Mouse (Mus musculus): ENCODE data around the gene Ebi3. TPM values are rescaled to one million over a fixed set of nuclear protein-coding genes. Genes with fewer than 3 reads are reported as not detected.
A peak's percentile ranks its signal among the peaks of the same experiment; 100 is the strongest.
"Not testable (repeated sequence)": the region's sequence is repeated elsewhere in the genome, so short reads cannot be mapped to it uniquely, and the experiment has no call there.

Gene Ebi3
- total RNA-seq (2021): 1 to 10 TPM in 1 of 2 experiments, under 1 TPM in 1; 0.66 to 1.2 TPM
- 4.7 and 5.8 TPM in 2 replicates for polyA plus RNA-seq (2012; rRNA removed)
- long read RNA-seq: 0 reads

DNA sequence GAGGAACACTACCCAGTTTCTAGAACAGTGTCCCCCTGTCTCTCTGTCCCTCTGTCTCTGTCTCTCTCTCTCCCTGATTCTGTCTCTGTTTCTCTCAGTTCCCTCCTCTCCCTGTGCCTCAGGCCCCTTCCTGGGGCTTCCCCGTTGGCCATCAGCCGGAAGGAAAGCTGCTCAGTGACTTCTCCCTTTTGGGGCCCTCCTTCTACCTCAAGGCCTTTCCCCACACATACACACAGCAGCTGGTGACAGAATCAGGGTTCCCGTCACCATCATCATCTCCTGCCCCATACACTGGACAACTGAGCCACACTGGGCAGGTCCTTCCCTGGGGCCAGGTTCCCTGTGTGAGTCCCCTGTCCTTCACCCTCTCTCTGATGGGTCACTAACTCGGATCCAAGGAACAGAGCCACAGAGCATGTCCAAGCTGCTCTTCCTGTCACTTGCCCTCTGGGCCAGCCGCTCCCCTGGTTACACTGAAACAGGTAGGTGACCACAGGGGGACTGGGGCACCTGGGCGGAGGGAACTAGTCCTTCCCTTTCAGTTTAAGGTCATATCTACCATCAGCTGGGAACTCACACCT, at the start of gene Ebi3:
Ebi3 (plus strand) TSS at position 194 of the 581 bp plus-strand sequence.
- no peak for DNase-seq

DNA sequence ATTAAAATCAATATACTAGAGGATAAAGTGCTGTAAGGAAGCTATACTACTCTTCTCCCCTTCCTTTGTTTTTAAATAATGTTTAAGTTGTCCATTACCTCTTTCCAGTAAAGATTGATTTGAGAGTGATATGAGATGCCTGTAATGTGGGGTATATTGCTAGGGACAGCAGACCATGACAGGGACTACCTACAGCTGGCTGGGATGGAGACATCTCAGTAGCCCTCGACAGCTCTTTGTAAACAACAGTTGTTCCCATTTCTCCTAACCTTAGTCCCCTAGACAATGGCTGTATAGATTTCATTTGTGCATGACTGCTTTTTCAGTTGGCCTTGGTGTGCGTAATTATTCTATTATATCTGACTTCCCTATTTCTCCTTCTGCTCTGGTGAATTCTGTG, 49.4 kb upstream of the Ebi3 start:
- no peak for DNase-seq

DNA sequence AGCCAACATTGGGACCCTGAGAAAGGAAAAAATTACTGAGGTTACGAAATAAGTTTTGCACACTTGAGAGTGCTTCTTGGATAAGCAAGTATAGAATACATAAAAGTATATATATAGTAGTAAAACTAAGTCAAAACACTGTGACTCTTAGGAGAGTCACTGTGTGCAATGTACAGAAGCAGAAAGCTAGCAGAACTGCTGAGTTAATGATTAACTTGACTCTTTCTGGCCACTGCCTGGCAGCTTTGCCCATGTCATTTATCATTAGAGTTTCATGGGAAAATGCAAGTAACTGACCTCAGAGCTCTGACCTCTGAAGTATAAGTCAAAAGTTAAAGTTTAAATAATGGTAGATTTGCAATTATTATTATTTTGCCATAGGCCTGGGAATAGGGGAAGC, 48.8 kb upstream of the Ebi3 start:
- DNase-seq: no peak

DNA sequence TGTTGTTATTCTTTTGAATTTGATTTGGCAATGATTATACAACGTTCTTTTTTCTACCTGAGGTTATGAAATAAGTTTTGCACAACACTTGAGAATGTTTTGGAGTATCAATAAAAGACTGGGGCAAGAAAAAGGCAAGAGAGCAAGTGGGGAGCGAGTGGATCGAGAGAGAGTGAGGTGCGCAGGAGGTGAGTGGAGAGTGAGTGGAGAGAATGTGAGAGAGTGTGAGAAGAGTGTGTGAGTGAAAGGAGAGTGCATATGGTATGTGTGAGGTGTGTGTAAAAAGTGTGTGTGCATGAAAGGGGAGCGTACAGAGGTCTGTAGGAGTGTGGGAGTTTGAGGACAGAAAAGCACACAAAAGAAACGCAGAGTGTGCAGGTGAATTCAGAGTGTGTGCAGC, 48.3 kb upstream of the Ebi3 start:
- DNase-seq: no peak

DNA sequence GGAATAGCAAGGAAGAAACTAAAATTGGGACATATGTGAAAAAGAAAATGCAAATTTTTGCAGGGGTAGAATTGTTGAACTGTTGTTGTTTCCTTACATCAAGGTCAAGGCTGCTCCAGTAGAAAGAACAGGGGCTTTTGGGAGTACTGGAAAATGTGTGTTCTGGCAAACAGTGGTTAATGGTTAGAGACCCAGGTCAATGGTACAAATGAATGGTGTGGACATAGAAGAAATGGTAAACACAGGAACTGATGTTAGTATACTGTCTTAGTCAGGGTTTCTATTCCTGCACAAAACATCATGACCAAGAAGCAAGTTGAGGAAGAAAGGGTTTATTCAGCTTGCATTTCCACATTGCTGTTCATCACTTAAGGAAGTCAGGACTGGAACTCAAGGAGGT, 45.8 kb upstream of the Ebi3 start:
- DNase-seq: no peak

DNA sequence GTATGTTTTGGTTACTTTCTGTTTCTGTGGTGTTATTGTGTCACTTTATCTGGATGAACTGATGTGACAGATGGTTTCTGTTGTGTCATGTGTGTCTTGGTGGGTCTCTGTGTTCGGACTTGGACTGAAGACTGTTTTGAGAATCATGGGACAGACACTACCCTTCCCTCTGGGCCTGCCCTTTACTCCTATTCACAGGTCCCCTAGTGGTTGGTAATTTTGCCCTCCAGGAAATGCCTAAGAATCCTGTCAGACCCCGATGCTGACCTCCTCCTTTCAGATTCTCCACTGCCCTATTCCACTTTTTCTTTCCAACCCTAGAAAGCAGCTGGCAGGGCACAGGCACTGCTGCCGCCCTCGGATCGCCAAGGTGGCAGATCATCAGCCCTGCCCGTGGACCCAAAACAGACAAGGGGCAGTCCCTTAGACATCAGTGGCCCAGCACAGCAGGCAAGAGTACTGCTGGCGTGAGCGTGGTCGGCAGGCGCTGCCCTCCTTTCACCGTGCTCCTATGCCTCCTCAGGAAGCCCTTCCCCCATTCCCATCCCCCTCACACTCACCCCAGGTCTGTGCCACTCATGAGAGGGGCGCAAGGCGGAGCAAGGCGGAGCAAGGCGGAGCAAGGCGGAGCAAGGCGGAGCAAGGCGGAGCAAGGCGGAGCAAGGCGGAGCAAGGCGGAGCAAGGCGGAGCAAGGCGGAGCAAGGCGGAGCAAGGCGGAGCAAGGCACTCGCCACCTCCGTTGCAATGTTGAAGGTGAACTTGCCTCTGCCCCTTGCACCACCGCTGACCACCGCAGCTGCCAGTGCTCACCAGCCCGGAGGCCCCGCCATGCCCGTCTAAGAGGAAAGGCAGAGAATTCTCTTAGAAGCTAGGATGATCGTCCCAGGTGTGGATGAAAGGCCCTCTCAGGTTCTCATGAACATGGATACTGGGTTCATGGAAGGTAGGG, 20.6 kb upstream of the Ebi3 start:
- DNase-seq: peak; percentile 73

DNA sequence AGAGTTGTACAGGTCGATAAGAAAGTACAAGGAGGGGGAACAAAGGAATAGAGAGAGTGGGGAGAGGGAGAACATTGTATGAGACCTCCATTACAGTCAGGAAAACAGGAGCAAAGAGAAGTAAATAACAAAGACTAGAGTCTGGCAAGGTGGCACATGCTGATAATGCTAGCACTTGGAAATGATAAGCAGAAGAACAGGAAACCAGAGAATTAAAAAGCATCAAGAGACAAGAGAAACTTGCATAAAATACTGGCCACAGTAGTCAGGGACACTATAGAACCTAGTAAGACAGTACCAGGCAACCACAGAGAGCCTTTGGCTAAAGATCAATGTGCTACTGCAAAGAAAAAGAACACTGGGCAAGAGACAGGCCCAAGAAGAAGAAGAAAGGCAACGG, 19.8 kb upstream of the Ebi3 start:
- no peak for DNase-seq

DNA sequence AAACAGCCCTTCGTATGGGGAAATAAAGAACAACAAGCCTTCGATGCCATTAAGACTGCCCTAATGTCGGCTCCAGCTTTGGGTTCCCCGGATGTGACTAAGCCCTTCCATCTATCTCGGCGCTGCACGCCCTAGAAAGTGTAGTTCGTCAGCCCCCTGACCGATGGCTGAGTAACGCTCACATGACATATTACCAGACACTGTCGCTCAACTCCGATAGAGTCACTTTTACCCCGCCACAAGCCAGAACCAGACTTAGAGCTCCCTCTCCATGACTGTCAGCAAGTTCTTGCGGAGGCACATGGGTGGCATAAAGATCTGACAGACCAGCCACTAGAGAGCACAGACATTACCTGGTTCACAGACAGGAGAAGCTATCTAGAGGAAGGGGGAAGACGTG, 19.2 kb upstream of the Ebi3 start:
- no peak for DNase-seq

DNA sequence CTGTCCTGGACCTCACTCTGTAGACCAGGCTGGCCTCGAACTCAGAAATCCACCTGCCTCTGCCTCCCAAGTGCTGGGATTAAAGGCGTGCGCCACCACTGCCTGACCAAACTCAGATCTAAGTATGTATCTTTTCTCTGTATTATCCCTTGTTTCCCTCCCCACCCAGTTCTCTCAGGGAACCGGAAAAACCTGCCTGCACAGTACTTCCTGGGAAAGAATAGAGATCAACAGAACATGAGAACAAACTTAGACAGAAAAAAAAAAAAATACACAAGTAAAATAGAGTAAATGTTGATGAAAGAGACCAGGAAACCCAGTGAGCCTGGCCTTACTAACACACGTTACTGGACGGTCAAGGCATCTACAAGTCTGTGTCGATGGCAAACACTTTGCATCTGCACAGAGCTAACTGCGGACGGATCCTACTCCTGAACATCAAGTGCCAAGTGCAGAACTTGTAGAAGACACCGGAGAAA, 8.0 kb upstream of the Ebi3 start:
- not testable (repeated sequence) for DNase-seq

DNA sequence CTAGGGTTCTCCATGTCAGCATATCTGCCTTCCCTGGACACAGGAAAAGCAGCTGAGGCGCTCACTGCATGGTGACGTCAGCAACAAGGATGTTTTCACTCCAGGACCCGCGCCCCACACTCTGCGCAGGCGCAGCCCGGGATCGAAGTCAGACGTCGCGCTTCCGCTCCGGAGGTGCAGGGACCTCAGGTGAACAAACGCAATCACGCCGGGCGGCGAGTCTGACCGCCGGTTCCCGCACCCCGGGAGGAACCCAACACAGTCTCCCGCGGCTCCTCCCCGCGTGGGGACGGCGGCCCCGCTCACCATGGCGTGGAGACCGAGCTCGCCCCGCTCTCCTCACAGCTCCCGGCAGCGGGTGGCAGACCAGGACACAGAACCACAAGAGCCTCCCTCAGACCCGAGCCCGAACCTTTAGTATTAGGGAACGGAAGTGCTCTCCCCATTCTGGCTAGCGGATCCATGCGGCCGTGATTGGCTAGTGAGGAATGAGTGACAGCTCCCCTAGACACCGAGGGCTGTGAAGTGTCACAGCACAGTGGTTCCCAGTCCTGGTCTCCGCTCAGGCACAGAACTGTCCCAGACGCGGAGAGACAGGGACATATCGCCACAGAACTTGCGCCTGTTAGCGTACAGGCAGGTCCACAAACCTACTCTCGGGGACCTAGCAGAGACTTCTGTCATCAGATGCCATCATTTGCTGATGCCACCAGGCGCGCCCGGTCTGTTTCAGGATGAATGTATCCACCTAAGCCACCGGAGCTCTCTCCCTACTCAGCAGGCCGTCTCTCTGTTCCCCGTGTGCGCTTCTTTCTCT, 7.4 kb upstream of the Ebi3 start:
- peak; percentile 95 for DNase-seq

DNA sequence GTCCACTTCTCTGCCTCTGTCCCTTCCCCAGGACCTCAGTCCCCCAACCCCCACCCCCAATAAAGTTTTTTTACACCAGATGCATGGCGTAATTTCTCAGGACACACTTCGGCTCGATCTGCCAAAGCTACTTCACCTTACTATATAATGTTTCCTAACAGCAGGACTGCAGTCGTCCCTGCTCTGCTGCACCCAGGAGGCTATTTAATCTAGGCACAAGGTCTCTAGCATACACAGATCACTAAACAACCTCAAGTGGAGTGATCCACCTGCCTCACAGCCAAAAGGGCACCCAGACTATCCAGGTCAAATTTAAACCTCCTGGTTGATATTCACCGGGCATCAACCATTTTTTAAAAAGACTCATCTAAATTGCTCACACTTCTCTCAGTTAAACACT, 6.7 kb upstream of the Ebi3 start:
- no peak for DNase-seq

DNA sequence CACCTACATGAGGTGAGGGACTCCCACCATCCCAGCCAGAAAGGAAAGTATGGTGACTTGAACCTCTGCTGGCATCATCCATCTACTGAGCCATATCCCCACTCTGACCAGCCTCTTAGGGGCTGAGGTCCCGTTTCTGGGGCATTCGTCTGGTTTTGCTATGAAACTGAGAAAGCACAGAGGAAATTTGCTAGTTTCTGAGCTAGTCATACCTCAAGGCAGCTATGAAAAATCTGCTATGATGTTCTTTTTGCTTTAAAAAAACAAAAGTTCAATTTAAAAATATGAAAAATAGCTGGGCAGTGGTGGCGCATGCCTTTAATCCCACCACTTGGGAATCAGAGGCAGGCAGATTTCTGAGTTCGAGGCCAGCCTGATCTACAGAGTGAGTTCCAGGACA, 3.8 kb upstream of the Ebi3 start:
- DNase-seq: no peak

DNA sequence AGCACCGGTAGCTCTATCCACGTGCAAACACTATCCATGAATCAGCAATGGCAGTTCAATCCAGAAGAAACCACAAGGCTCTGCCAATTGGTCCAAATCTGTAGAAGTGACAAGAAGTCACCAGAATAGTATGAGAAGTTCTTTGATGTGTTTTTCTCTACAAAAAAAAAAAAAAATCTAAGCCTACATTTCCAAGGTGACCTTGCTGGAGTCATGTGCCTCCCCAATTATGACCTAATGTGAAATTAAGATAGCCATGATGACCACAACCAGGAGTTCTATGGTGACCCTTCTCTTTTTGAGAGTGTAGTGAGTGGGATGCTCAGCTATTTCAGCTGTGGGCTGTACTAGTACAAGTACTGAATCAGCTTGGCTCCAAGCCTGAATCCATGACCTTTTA, 3.0 kb upstream of the Ebi3 start, which contains the start of gene Zfp119b:
Zfp119b (minus strand) TSS at position 101 of the 400 bp plus-strand sequence.
- no peak for DNase-seq

DNA sequence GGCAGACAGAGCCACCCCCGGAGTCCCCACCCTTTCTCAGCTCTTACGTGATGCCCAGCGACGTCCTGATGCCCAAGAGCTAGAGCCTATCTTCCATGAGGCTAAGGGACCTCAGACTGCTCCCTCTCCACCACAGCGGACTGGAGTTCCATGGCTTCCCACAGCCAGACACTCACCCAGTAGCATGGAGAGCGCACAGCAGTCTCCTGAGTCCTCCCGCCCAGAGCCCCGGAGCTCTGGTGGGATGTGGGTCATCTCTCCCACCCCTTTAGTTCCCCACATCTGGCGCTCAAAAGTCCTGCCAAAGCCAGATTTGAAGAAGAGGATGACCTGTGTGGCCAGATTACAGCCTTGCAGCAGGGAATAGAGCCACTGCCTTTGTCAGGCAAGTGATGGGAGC, 1.8 kb upstream of the Ebi3 start:
- DNase-seq: no peak

DNA sequence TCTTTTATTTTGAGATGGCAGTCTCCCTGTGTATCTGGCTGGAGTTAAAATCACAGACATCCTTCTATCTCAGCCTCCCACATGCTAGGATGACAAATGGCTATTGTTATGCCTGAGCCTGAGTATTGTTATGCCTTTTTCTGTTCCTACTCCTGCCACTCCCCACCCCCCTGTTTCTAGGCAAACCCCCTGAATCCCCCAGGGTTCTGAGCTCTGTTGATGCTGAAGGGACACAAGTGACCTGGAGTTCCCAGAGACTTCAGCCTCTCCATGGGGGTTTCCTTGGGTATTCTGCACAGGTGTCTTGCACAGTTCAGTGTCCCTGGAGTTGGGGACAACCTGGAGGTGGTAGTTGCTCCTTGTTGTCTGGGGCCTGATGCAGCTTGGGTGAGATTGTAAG, 399 bp upstream of the Ebi3 start:
- DNase-seq: no peak

DNA sequence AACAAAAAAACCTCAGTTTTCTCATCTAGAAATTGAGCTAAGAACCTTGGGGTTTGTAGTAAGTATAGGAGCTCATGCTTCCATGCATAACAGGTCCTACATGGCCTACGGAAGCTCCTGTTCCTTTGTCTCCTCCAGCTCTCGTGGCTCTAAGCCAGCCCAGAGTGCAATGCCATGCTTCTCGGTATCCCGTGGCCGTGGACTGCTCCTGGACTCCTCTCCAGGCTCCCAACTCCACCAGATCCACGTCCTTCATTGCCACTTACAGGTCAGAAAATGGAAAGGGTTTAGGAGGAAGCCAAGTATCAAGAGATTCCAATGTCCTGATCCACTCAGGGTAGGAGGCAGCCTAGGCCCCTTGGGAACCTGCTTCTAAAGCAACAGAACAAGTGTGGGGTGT, 1.3 kb downstream of the Ebi3 start:
- DNase-seq: no peak

DNA sequence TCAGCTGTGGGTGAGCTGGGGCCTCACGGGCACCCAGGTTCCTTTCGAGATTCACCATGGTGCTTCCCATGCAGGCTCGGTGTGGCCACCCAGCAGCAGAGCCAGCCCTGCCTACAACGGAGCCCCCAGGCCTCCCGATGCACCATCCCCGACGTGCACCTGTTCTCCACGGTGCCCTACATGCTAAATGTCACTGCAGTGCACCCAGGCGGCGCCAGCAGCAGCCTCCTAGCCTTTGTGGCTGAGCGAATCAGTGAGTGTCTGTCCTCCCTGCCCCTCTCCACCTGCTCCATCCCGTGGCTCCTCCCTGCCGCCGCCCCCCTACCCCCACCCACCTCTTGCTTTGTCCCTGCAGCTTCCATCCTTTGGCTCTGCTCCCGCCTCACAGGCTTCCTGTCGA, 1.8 kb downstream of the Ebi3 start:
- DNase-seq: no peak

DNA sequence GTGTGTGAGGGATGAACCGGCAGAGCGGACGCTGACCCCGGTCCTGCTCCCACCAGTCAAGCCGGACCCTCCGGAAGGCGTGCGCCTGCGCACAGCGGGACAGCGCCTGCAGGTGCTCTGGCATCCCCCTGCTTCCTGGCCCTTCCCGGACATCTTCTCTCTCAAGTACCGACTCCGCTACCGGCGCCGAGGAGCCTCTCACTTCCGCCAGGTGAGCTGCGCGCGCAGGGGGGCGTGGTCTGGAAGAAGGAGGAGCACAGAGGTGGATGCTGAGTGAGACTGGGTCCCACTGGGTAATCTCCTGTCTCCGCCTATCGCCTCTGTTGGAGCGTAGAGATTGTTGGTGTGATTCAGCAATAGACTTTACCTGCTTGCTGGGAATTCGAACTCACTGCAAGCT, 3.7 kb downstream of the Ebi3 start:
- peak; percentile 50 for DNase-seq

DNA sequence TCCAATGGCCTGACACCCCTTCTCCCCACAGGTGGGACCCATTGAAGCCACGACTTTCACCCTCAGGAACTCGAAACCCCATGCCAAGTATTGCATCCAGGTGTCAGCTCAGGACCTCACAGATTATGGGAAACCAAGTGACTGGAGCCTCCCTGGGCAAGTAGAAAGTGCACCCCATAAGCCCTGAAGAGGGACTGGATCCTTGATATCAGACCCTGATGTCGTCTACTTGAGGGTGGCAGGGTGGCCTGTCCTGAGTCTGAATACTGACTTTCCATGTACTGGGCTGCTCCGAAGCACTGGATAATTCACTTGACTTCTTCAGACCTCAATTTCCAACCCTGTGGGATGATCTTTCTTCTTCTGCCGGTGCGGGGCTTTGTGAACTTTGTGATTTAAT, 4.2 kb downstream of the Ebi3 start:
- DNase-seq: no peak

DNA sequence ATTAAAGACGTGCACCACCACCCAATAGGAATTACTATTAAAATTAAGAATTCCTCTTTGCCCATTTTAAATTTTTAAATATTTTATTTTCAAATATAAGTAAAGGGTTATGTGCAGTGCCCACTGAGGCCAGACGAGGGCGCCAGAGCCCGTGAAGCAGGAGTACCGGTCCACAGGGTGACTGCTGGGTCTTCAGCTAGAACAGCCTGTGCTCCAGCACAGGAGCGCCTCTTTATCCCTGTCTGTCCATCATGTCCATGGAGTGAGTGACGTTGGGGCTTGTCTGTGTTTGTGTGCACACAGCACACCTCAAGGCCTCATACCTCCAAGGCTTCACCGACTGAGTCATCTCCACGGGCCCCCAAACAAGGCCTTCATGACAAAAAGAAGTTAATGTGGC, 4.7 kb downstream of the Ebi3 start:
- peak; percentile 72 for DNase-seq

DNA sequence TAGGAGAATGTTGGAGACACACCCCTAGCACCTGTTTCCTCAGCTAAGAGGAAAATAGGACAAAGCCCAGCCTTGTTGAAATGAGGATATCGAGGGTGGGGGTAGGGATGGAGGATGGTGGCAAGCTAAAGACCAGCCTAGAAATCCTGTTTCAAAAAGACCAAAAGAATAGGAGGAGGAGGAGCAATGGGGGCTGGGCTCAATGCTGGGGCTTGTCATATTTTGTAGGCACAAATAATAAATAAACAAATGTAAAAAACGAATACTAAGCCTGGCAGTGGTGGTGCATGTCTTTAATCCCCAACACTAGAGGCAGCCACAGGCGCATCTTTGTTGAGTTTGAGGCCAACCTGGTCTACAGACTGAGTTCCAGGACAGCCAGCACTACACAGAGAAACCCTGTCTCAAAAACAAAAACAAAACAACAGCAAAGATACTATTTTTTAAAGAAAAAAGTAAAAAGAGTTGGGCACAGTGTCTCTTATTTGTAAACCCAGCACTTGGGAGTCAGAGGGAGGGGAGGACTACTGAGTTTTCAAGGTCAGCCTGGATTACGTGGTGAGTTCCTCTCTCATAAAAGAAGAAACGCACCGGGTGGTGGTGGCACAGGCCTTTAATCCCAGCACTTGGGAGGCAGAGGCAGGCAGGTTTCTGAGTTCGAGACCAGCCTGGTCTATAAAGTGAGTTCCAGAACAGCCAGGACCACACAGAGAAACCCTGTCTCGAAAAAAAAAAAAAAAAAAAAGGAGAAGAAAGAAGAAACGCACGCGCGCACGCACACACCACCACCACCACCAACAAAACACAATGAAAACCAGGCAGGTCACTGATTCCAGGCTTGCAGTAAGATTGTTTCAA, 5.5 kb downstream of the Ebi3 start:
- no peak for DNase-seq

DNA sequence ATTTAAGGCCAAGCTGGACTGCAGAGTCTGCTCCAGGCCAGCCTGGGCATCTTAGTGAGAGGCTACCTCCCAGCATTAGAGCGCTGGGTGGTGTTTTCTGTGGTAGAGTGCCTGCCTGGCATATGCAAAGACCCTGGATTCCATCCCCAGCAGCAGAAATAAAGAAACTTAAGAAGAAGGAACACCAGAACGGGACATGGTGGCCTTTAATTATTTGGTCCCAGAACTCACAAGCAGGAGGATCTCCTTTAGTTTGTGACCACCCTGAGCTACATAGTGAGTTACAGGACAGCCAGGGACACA, 6.1 kb downstream of the Ebi3 start:
- no peak for DNase-seq

Data from adrenal gland, adult 2 months (tissue).